Mouse (Mus musculus) bone marrow macrophage, adult 2 months (primary cell): ENCODE measurements at regions not wholly inside any gene's neighbourhood (a gene's known extent, or its start where the extent isn't known, plus 50 kb on each side); places are given as distances from the start of the nearest gene placed in this dataset.

Experiments
- CTCF ChIP-seq: IDR thresholded peaks from 2 replicates; pipeline ENCODE4 v1.5.1; 2012; ENCODE audit warnings: low read depth, mild to moderate bottlenecking, low read length, moderate library complexity
- POLR2A ChIP-seq: IDR thresholded peaks from 2 replicates; pipeline ENCODE4 v1.6.1; 2012; ENCODE audit warnings: mild to moderate bottlenecking, low read depth, low read length, borderline replicate concordance

DNA sequence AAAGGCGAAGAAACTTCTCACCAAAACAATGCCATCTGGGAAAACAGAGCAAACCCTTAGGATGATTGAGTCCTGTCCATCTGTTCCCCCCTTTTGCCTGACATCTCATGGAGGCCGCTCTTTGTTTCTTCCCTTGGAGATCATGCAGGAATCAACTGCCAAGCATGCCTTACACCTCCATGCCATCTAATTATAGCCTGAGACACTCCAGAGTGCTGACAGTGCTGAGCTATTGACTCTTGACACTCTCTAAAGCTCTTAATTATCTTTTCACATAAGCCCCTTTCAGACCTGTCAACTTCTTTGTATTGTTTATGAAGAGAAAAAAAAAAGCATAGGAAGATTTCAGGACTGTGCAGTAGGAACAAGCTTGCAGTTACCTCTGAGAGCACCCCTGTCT is 252.4 kb downstream of the Olfr1505 start:
- TF ChIP-seq POLR2A (no peak), CTCF (no peak)
